Mouse (Mus musculus): ENCODE data around the gene Lrig1. TPM values are rescaled to one million over a fixed set of nuclear protein-coding genes. Genes with fewer than 3 reads are reported as not detected.

Gene Lrig1
- total RNA-seq, 1 experiment from 2014 or later: 18.5 TPM

- no peak for DNase-seq
These were observed 23.7 kb downstream of the Lrig1 start for GRCm38 (mm10) chr6:94676300-94676699.

- no peak for DNase-seq
These were observed 27.5 kb downstream of the Lrig1 start for GRCm38 (mm10) chr6:94672426-94672825.

- DNase-seq: no peak
These were observed 30.6 kb downstream of the Lrig1 start for GRCm38 (mm10) chr6:94669370-94669769.

- no peak for DNase-seq
These were observed 31.6 kb downstream of the Lrig1 start for GRCm38 (mm10) chr6:94668204-94668863.

GRCm38 (mm10) chr6:94667131-94667530 lies 32.8 kb downstream of the Lrig1 start:
- DNase-seq: no peak

- DNase-seq: no peak
These were observed 33.4 kb downstream of the Lrig1 start for GRCm38 (mm10) chr6:94666432-94667119.

- no peak for DNase-seq
These were observed 34.3 kb downstream of the Lrig1 start for GRCm38 (mm10) chr6:94665677-94666076.

GRCm38 (mm10) chr6:94665248-94665647 lies 34.7 kb downstream of the Lrig1 start:
- no peak for DNase-seq

- DNase-seq: no peak
These were observed 36.0 kb downstream of the Lrig1 start for GRCm38 (mm10) chr6:94664000-94664399.

- no peak for DNase-seq
These were observed 38.0 kb downstream of the Lrig1 start for GRCm38 (mm10) chr6:94661923-94662322.

- no peak for DNase-seq
These were observed 38.6 kb downstream of the Lrig1 start for GRCm38 (mm10) chr6:94661321-94661720.

- no peak for DNase-seq
These were observed 40.0 kb downstream of the Lrig1 start for GRCm38 (mm10) chr6:94659886-94660333.

- DNase-seq: no peak
These were observed 41.9 kb downstream of the Lrig1 start for GRCm38 (mm10) chr6:94658136-94658480.

- no peak for DNase-seq
These were observed 42.5 kb downstream of the Lrig1 start for GRCm38 (mm10) chr6:94657204-94658135.

- DNase-seq: no peak
These were observed 44.0 kb downstream of the Lrig1 start for GRCm38 (mm10) chr6:94655818-94656478.

- no peak for DNase-seq
These were observed 46.3 kb downstream of the Lrig1 start for GRCm38 (mm10) chr6:94653388-94654316.

- no peak for DNase-seq
These were observed 47.2 kb downstream of the Lrig1 start for GRCm38 (mm10) chr6:94652659-94653213.

- no peak for DNase-seq
These were observed 48.4 kb downstream of the Lrig1 start for GRCm38 (mm10) chr6:94651541-94651940.

GRCm38 (mm10) chr6:94649637-94650036 lies 50.3 kb downstream of the Lrig1 start:
- no peak for DNase-seq

GRCm38 (mm10) chr6:94648496-94648895 lies 51.5 kb downstream of the Lrig1 start:
- no peak for DNase-seq

Data from adrenal gland, postnatal 14 days (tissue).